Mouse (Mus musculus) adrenal gland, adult (tissue): ENCODE data around the gene Taar3.

Experiments
- DNase-seq, 2 experiments: peaks; one replicate each; pipeline ENCODE4 v3.0.0; 2022 to 2023; ENCODE audit warnings: low spot score in 1 of 2; ENCODE audit not compliant: inconsistent age in 2 of 2

Taar3 gene

DNA sequence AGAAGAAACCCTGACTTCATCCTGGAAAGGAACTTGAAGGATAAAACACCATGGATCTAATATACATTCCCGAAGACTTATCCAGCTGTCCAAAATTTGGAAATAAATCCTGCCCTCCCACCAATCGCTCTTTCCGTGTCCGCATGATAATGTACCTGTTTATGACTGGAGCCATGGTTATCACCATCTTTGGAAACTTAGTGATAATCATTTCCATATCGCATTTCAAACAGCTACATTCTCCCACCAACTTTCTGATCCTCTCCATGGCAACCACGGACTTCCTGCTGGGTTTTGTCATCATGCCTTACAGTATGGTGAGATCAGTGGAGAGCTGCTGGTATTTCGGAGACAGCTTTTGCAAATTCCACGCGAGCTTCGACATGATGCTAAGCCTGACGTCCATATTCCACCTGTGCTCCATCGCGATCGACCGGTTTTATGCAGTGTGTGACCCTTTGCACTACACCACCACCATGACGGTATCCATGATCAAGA, at the start of gene Taar3:
Gene Taar3 (plus strand): TSS at position 51 of the 498 bp plus-strand sequence.
- DNase-seq = no peak

DNA sequence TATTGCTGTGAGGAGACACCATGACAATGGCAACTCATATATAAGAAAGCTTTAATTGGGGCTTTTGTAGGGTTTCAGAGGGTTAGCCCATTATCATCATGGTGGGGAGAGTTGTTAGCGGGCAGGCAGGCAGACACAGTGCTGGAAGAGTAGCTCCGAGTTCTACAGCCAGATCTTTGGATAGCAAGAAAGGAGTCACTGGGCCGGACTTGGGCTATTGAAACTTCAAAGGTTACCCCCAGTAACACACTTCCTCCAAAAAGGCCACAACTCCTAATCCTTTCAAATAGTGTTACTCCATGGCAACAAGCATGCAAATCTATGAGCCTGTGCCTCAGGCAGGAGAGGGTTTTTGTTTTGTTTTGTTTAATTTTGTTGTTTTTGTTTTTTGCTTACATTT, 48.2 kb upstream of the Taar3 start:
- DNase-seq = no peak

DNA sequence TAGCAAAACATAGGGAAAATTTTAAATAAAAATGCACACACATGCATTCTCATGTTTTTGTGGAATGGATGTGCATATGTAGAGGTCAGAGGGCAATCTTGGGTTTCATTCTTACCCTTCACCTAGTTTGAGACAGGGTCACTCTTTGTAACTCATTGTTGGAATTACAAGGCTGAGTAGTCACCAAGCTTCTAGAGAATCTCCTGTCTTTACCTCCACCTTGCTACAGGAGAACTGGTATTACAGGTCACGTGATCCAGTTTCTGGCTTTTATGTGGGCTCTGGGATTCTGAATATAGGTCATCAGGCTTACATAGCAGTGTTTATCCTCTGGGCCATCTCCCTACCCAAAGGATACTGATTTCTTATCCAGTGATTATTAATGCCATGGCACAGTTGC, 43.7 kb upstream of the Taar3 start:
- DNase-seq = no peak

DNA sequence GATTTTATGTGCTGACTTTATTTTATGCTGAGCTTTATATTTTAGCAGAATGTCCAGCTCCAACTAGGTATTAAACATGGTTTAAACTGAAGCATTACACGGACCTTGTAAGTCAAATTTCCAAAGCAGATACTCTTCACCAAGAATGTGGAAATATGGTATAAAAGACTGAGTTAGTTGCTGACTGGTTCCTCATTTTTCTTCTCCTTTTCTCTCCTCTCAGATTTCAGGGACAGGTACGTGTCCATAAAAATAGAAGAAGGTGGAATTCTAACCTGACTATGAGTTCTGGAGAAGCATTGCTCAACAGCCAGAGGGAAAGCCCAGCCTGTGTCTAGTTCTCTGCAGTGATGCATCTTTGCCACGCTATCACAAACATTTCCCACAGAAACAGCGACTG, 29.3 kb upstream of the Taar3 start, which contains the start of gene Taar1:
Gene Taar1 (plus strand): TSS at position 301 of the 400 bp plus-strand sequence.
- DNase-seq = no peak

DNA sequence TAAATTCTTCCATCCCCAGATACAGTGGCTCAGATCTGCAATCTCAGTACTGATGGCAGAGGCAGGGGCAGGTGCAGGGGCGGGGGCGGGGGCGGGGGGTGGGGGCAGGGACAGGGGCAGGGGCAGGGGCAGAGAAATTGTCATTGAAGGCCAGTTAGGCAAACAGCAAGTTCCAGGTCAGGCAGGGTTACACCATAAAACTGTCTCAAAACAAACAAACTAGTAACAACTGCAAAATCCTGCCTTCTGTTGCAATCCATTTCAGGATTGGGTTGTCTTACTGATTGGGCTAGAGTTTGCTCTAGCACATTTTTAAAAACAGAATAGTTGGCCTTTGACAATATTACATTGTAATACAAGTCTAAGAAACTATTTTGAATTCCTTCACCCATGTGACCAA, 26.9 kb upstream of the Taar3 start:
- no peak for DNase-seq

DNA sequence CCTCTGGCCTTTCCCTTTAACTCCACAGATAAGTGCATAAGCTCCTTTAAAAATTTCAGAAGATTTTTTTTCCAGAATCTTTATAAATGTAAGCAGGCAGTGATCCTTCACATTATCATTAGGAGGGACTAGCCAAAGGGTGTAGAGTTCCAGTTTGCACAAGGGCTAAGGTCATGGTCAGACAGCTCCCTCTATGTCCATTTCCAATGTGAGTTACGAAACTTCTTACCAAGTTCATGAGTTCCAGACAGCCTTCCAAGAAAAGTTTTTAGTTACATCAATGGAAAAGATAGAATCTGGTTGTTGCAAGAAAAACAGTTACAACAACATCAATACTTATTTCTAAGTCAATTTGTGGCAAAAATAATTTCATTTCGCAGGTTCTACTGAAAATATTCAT, 25.4 kb upstream of the Taar3 start:
- peak in 1 of 2 experiments; percentile 36 for DNase-seq

DNA sequence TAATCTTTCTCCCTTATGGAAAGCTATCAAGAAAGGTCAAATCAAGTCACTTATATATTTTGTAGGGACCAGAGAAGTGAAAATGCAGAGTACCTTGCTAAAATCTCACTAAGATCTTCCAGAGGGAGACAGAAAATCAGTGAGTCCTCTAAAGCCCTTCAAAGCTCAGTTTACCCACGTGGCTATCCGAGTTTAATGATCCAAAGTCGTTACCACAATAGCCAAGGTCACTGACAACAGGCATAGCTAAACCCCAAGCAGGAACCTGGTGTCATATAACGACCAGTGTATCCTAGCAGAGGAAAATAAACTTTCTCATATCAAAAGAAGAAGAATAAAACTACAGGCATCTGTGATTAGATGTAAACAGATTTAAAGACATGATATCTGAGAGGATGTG, 11.7 kb upstream of the Taar3 start:
- no peak for DNase-seq

DNA sequence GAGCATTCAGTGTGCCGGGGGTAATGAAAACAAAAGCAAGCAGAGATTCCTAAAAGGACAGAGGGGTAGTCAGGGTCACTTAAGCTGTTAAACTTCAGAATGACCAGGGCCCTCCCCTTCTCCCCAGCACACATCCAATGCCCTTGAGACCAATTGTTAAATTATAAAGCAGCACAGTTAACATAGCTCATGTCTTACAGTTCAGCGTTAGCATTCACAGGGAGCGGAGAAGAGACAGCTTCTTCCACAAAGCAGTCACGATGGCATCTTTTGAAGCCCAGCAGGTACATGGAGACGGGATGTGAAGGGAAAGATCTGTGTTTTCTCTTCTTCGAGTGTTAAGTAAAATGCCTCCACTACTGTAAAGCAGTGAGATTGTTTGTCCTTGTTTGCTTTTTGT, 11.0 kb upstream of the Taar3 start, which contains the start of gene Taar2:
Gene Taar2 (plus strand): TSS at position 261 of the 400 bp plus-strand sequence.
- peak in 1 of 2 experiments; percentile 30 for DNase-seq

DNA sequence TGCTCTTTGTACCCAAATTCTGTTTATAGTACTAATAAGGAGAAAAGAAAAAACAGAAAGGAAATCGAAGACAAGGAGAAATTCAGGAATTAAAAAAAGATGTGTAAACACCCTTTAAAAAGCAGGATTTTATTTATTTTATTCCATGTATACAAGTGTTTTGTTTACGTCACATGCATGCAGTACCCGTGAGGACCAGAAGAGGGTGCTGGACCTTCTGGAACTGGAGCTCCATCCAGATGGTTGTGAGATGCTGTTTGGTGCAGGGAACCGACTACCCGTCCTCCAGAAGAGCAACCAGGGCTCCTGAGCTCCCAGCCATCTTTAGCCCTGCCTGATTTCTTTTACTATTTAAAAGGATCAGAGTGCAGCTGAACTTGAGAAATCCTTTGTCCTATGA, 6.9 kb upstream of the Taar3 start:
- peak in 1 of 2 experiments; percentile 30 for DNase-seq

DNA sequence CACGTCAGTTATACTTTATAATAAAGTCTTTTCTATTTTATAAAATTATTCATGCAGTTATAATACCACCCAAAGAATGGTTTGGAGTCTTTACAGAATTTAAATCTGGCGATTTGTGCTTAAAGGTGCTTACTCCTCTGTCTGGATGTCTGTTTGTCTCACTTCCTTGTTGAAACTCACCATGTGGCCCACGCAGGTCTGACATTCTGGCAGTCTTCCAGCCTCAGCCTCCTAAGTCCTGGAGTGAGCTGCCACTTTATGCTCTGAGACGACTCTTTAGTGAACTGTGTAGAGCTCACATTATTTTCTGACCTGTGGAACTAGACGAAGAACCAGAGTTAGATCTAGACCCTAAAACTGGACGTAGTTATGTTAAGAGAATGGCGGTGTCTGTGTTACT, 1.3 kb upstream of the Taar3 start:
- no peak for DNase-seq

DNA sequence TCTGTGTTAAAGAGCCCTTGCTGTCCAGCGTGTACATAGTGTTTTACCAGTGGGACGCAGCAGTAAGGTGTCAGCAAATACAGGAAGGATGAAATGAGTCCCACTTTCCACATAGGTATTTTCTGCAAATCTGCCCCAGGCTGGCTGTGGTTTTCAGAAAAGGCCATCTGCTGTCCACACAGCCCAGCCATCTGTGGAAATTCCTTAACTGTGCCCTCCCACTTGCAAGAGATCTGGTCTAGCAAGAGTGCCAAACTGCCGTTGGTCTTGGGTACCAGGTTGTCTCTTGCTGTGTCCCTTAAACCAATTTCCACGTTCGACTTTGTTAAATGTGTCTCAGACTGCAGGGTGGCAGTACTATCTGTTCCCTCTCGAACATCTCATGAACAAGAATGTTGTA, 2.4 kb downstream of the Taar3 start:
- DNase-seq = no peak

DNA sequence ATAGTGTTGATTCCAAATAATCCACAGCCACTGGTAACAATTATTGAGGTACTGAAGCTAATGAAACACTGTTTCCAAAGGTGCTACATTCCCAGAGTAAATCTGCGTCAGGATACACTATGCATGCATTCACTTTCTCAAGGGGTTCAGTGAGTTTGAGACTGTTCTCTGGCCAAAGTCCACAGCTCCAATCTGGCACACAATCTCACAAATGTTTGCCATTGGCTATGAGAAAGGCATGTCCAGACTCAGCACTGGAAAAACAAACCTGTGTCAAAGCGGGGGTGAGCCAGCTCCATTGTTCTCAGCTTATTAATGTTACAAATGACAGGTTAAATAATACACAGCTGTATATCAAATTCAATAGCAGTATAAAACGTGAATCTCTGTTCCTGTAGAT, 9.7 kb downstream of the Taar3 start:
- DNase-seq = no peak

DNA sequence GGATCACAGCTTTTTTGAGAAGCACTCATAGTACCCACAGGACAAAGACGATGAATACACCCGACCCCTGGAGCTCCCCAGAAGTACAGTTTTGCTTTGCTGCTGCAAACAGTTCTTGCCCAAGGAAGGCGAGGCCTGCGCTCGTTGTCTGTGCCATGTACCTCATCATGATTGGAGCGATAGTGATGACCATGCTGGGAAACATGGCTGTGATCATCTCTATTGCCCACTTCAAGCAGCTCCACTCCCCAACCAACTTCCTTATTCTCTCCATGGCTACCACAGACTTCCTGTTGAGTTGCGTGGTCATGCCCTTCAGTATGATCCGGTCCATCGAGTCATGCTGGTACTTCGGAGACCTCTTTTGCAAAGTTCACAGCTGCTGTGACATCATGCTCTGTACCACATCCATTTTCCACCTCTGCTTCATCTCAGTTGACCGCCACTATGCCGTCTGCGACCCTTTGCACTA, 11.1 kb downstream of the Taar3 start, which contains the start of gene Taar4:
Gene Taar4 (plus strand): TSS at position 51 of the 472 bp plus-strand sequence.
- DNase-seq = no peak

DNA sequence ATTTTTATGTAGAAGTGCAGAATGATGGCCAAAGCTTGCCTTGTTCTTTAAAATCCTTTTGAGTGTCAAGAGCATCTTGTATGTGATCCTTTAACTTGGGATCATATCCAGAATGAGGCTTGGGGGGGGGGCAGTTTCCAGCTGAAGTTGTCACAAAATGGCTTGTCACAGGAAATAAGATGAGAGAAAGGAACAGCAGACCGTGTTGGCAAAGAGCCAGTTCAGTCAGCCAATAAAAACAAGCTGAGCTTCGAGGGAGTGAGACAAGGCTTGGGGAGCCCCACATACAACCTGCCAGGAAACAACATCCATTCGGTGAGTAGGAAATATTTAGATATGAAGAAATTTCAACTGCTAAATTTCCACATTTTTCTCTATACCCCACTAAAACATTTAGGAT, 14.1 kb downstream of the Taar3 start:
- no peak for DNase-seq

DNA sequence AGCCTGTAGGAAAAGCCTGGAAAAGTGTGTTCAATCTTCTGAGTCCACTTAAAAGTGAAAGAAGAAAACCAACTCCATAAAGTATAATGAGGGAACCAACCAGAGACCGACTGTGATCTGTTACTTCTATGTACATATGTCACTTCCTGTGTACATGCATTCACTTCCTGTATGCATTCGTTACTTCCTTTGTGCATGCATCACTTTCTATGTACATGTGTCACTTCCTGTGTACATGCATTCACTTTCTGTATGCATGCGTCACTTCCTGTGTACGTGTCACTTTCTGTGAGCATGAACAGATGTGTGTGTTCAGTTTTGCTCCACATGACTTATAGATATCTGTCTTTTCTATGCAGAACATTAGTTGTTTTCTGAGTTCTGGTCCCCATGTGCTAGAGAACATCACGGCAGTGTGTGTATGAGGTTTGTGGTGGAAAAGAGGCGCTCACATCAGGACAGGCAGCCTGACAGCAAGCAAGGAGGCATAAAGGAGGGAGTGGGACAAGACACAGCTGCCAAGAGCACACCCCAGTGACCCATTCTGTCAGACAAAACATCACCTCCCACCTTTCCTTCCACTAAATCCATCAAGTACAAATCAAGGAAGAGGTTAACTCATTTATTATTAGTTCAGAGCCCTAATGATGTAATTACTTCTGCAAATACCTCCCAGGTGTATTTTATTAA, 15.7 kb downstream of the Taar3 start:
- DNase-seq = no peak

DNA sequence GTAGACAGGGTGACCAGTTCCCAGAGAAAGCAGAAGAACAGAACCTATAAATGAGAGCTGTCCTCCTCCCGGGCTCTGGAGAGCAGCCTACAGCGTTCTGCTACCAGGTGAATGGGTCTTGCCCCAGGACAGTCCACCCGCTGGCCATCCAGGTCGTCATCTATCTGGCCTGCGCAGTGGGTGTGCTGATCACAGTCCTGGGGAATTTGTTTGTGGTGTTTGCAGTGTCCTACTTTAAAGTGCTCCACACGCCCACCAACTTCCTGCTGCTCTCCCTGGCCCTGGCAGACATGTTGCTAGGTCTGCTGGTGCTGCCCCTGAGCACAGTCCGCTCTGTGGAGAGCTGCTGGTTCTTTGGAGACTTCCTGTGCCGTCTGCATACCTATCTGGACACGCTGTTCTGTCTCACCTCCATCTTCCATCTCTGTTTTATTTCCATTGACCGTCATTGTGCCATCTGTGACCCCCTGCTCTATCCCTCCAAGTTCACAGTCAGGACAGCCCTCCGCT, 21.4 kb downstream of the Taar3 start, which contains the start of gene Taar5:
Gene Taar5 (plus strand): TSS at position 51 of the 510 bp plus-strand sequence.
- no peak for DNase-seq

DNA sequence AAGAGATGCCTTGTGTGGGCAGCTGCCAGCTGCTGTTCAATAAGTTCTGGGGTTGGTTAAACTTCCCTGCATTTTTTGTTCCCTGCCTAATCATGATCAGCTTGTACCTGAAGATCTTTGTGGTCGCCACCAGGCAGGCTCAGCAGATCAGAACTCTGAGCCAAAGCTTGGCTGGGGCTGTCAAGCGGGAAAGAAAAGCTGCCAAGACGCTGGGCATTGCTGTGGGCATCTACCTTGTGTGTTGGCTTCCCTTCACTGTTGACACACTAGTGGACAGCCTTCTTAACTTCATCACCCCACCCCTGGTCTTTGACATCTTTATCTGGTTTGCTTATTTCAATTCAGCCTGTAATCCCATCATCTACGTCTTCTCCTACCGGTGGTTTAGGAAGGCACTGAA, 21.9 kb downstream of the Taar3 start:
- DNase-seq = no peak

DNA sequence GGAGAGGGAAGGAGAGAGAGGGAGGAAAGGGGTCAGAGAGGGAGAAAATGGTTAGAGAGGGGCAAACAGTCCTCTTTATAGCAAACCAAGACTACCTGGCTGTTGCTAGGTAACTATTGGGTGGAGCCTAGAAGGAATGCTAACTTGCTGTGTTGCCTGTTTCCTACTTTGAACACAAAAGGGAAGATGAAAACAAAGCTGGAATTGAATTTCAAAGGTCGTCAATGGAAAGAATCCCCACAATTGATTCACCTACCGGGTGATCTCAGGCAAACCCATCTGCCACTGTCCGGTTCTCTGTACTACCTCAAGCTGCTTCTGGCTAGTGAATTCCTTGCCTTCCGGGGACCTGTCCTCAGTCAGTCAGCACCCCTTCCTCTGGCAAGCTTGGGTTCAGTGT, 28.6 kb downstream of the Taar3 start:
- DNase-seq = no peak

DNA sequence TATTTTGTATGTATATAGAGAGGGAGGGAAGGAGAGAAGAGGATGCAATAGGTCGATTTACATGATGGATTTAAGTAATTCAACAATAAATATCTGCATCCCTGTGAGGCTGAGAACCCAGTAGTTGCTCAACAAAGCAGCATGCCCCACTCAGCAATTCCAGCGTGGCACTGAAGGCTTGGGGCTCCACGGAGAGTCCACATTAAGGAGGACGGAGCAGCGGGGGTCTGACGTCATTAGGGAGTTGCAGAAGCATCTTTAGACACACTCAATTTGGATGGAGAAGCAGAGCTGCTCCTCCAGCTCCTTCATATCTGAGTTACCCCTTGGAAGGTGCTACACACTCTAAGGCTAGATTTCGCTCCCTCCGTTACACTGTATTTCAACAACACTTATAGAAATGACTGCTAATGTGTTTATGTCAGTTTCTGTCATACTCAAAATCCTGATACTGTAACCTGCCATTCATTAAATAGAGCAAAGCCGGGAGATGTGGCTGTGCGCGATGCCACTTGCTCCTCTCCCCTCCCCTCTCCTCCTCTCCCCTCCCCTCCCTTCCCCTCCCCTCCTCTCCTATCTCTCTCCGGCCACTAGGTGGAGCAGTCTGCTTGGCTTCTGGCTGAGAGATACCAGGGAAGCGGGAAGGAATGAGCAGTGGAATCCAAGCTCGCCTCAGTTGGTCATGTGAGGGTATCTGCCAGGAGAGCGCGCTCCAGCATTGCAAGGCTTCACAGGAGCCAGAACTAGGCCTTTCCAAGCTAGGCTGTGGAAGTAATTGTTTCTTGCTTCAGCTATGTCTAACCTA, 29.7 kb downstream of the Taar3 start:
- peak; percentile 76 to 91 for DNase-seq

DNA sequence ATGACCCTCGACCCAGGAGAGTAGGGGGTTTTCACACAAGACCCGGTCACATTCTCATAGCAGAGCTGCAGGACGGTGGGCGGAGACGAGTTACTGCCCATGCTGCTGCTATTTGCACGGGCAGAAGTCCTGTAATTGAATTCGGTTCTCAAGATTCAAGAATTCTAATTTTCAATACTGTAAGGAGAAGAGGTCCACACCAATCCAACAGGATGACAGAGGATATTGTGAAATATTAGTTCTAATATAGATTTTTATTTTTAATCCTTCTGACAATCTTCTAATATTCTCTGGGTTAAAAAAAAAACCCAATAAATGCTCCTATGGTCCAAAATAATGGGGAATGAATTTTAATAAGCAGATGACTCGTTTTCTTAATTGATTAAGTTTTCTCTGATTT, 36.2 kb downstream of the Taar3 start, which contains the start of gene Taar6:
Gene Taar6 (minus strand): TSS at position 101 of the 400 bp plus-strand sequence.
- DNase-seq = no peak

DNA sequence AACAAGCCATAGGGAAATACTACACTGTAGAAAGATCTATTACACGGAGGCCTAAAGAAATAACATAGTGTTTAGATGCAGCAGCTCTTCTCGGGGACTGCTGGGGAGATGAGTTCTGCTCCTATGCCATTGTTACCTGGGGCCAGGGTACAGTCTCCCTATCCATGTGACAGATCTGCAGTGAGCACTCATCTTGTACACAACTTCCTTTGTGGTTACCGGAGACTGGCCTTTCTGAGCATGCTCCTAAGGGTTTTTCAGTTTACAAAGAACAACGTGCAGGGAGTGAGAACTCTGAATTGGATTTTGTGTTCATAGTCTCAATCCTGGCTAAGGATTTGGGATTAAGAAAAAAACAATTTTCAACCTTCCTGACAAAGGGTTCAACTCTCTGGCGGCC, 37.1 kb downstream of the Taar3 start:
- DNase-seq = no peak

DNA sequence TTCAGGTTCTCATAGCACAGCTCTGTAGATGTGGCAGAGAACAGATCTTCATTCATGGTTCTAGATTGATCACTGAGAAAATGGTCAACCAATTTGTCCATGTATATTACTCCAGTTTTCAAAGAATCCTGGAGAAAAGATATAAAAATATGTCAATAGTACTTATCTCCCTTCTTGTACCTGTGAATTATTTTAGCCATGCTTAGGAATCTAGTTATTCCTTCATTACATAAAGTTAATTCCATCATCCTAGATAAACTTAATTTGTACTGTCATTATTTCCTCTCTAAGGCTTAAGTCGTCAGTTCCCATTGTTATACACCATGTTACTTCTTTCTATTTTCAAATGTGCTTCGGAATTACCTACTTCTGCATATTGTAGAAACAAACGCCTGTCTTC, 44.0 kb downstream of the Taar3 start, which contains the start of gene Taar7a:
Gene Taar7a (minus strand): TSS at position 101 of the 400 bp plus-strand sequence.
- DNase-seq = no peak
